8 mouse cellular contexts compared by ENCODE assay signal in genomic region chr9:108338551-108338885, GRCm38 (mm10). TPM values are rescaled to one million over a fixed set of nuclear protein-coding genes. Genes with fewer than 3 reads are reported as not detected.
DNase-seq lines count a peak whose midpoint lies in the region; ATAC-seq lines count a peak whose summit lies in the region.

No protein-coding gene starts in this region.

- H3K4me1 ChIP-seq in lung, embryonic 15.5 days: peaks cover 37% of the 10 kb centered on the region

- WGBS in lung, embryonic 15.5 days: 29% methylated on average over 6 of the region's 6 CpGs

- peak; percentile 90 for DNase-seq in heart, adult 11 months
- DNase-seq in heart, postnatal 14 days: no peak
- DNase-seq in T-cell, adult 2 months (ENCODE audit: low spot score): peak; percentile 10
- peak; percentile 18 for DNase-seq in heart, postnatal 4 days
- DNase-seq in B cell, adult 2 months: no peak
- no peak for DNase-seq in c-Kit-positive CD71-positive TER-119-positive erythroid progenitor cells, embryonic 14.5 days (ENCODE audit: low spot score)
- DNase-seq in yolk sac, embryonic 10.5 days (ENCODE audit: low spot score): no peak

- H3K9ac ChIP-seq in lung, embryonic 15.5 days: 0 out of 2 replicates have a peak overlapping the region, but pooled peaks have one; percentile 28

- intact Hi-C loops in heart, postnatal 14 days (cut with DNase I): loop anchor here (2.0 kb wide), 2 partner anchors 14 to 32 kb away; partner anchors contain the start of genes Rhoa and Tcta

- peak overlapping the region; percentile 57 for H3K4me3 ChIP-seq in lung, embryonic 15.5 days

- H3K27me3 ChIP-seq in lung, embryonic 15.5 days: no peaks in the 10 kb centered on the region

- peaks cover 33% of the 10 kb centered on the region for H3K36me3 ChIP-seq in lung, embryonic 15.5 days

- no peaks in the 10 kb centered on the region for H3K9me3 ChIP-seq in lung, embryonic 15.5 days

- peak overlapping the region; percentile 79 for H3K4me2 ChIP-seq in lung, embryonic 15.5 days

- ATAC-seq in lung, embryonic 15.5 days (ENCODE audit: borderline replicate concordance, extremely low read depth, low FRiP score, low TSS enrichment): no peak

- H3K27ac ChIP-seq in lung, embryonic 15.5 days: peak overlapping the region; percentile 94

RNA-seq across cellular contexts. Expression of gene Gpx1, which starts 0.2 kb away (rescaled TPM):
- total RNA-seq in heart, postnatal 14 days (2021): 100 to 1,000 TPM; 156 to 161 TPM
- total RNA-seq in heart, postnatal 4 days (2021): 100 to 1,000 TPM; 159 to 185 TPM
- 654 and 708 TPM in 2 replicates for polyA plus RNA-seq in lung, embryonic 15.5 days (2015; fragmentation: Nextera tagmentation; extraction: Ambion mirVana)

RNA-seq across cellular contexts. Expression of gene Usp4, which starts 9.1 kb away (rescaled TPM):
- 10 to 100 TPM; 76.5 to 83.6 TPM for total RNA-seq in heart, postnatal 14 days (2021)
- 100 to 1,000 TPM; 105 to 108 TPM for total RNA-seq in heart, postnatal 4 days (2021)
- polyA plus RNA-seq in lung, embryonic 15.5 days (2015; fragmentation: Nextera tagmentation; extraction: Ambion mirVana): 99.6 and 107 TPM in 2 replicates

RNA-seq across cellular contexts. Expression of gene Tcta, which starts 32.6 kb away (rescaled TPM):
- 10 to 100 TPM; 25.4 to 25.5 TPM for total RNA-seq in heart, postnatal 14 days (2021)
- total RNA-seq in heart, postnatal 4 days (2021): 10 to 100 TPM; 15.9 to 19.1 TPM
- 29.6 and 35.5 TPM in 2 replicates for polyA plus RNA-seq in lung, embryonic 15.5 days (2015; fragmentation: Nextera tagmentation; extraction: Ambion mirVana)

RNA-seq across cellular contexts. Expression of gene Rhoa, which starts 32.6 kb away (rescaled TPM):
- total RNA-seq in heart, postnatal 14 days (2021): 100 to 1,000 TPM; 250 to 262 TPM
- total RNA-seq in heart, postnatal 4 days (2021): 100 to 1,000 TPM; 341 to 348 TPM
- 484 and 512 TPM in 2 replicates for polyA plus RNA-seq in lung, embryonic 15.5 days (2015; fragmentation: Nextera tagmentation; extraction: Ambion mirVana)

RNA-seq across cellular contexts. Expression of gene Amt, which starts 41.9 kb away (rescaled TPM):
- total RNA-seq in heart, postnatal 14 days (2021): 1 to 10 TPM; 5.4 to 7.0 TPM
- total RNA-seq in heart, postnatal 4 days (2021): 1 to 10 TPM; 3.6 to 6.0 TPM
- polyA plus RNA-seq in lung, embryonic 15.5 days (2015; fragmentation: Nextera tagmentation; extraction: Ambion mirVana): 19.7 and 20.5 TPM in 2 replicates

Comparison
In these comparisons a context has a peak if more than half of its experiments do, and no peak if none do; other contexts are left out.
1. DNase-seq: peak in heart, adult 11 months (single experiment), T-cell, adult 2 months (single experiment) and heart, postnatal 4 days (single experiment); none in heart, postnatal 14 days (0 of 2), B cell, adult 2 months (0 of 2), c-Kit-positive CD71-positive TER-119-positive erythroid progenitor cells, embryonic 14.5 days (single experiment) and yolk sac, embryonic 10.5 days (single experiment).